10 mouse cellular contexts compared by ENCODE assay signal in genomic region chr2:152470973-152471372, GRCm38 (mm10). TPM values are rescaled to one million over a fixed set of nuclear protein-coding genes. Genes with fewer than 3 reads are reported as not detected.
A peak's percentile ranks its signal among the peaks of the same experiment; 100 is the strongest.
DNase-seq lines count a peak whose midpoint lies in the region; ATAC-seq and TF ChIP-seq lines count a peak whose summit lies in the region.
"Had no signal": no experiment of that assay in that cellular context is flagged by ENCODE, and none has a peak within 500 bp of the region (broad histone marks: within the 10 kb centered on the region; RNA-seq: fewer than 3 reads in every experiment).

No protein-coding gene starts in this region.

- no peak overlapping the region for H3K4me3 ChIP-seq in midbrain, embryonic 14.5 days (replicated peaks; ENCODE audit: low read depth, low read length)
- H3K4me3 ChIP-seq in midbrain, embryonic 16.5 days (ENCODE audit: low read depth, low read length) = no peak overlapping the region
- no peak overlapping the region for H3K4me3 ChIP-seq in hindbrain, postnatal 0 days (ENCODE audit: low read length)
- no peak overlapping the region for H3K4me3 ChIP-seq in limb, embryonic 14.5 days (replicated peaks; ENCODE audit: low read length)
- no peak overlapping the region for H3K4me3 ChIP-seq in stomach, postnatal 0 days (ENCODE audit: low read depth, low read length)

- H3K9ac ChIP-seq in midbrain, embryonic 14.5 days (replicated peaks; ENCODE audit: low read length) = no peak overlapping the region
- no peak overlapping the region for H3K9ac ChIP-seq in midbrain, embryonic 16.5 days (ENCODE audit: low read depth, low read length)
- H3K9ac ChIP-seq in hindbrain, postnatal 0 days (replicated peaks; ENCODE audit: low read length) = no peak overlapping the region
- H3K9ac ChIP-seq in limb, embryonic 14.5 days (ENCODE audit: low read depth, low read length, severe bottlenecking) = no peak overlapping the region
- H3K9ac ChIP-seq in stomach, postnatal 0 days (ENCODE audit: low read length) = no peak overlapping the region

- peak; percentile 30 for DNase-seq in cerebellum, adult 8-10 months
- peak; percentile 82 for DNase-seq in midbrain, embryonic 14.5 days
- peak; percentile 56 for DNase-seq in brain, adult 2 months (ENCODE audit: low read depth, low spot score)
- DNase-seq in hindbrain, postnatal 0 days (ENCODE audit: low spot score) = peak; percentile 69
- peak; percentile 70 for DNase-seq in limb, embryonic 14.5 days (ENCODE audit: low spot score)
- DNase-seq in stomach, postnatal 0 days (ENCODE audit: low spot score) = peak; percentile 23

- no peak overlapping the region for H3K27ac ChIP-seq in midbrain, embryonic 14.5 days (replicated peaks; ENCODE audit: low read depth, low read length)
- no peak overlapping the region for H3K27ac ChIP-seq in midbrain, embryonic 16.5 days (ENCODE audit: low read length)
- no peak overlapping the region for H3K27ac ChIP-seq in hindbrain, postnatal 0 days
- H3K27ac ChIP-seq in limb, embryonic 14.5 days (replicated peaks; ENCODE audit: low read depth, low read length) = no peak overlapping the region
- H3K27ac ChIP-seq in stomach, postnatal 0 days (replicated peaks) = no peak overlapping the region

- no peaks in the 10 kb centered on the region for H3K36me3 ChIP-seq in midbrain, embryonic 14.5 days (ENCODE audit: control insufficient read depth, insufficient read depth, low read length)
- H3K36me3 ChIP-seq in midbrain, embryonic 16.5 days (ENCODE audit: control insufficient read depth, insufficient read depth, low read length) = no peaks in the 10 kb centered on the region
- no peaks in the 10 kb centered on the region for H3K36me3 ChIP-seq in hindbrain, postnatal 0 days (ENCODE audit: insufficient read depth, low read length)
- no peaks in the 10 kb centered on the region for H3K36me3 ChIP-seq in limb, embryonic 14.5 days (ENCODE audit: control insufficient read depth, insufficient read depth, low read length)
- H3K36me3 ChIP-seq in stomach, postnatal 0 days (ENCODE audit: control insufficient read depth, insufficient read depth, low read length) = no peaks in the 10 kb centered on the region

- no peaks in the 10 kb centered on the region for H3K27me3 ChIP-seq in midbrain, embryonic 14.5 days (ENCODE audit: control insufficient read depth, insufficient read depth, low read length)
- H3K27me3 ChIP-seq in midbrain, embryonic 16.5 days (ENCODE audit: control insufficient read depth, insufficient read depth, low read depth, low read length) = no peaks in the 10 kb centered on the region
- no peaks in the 10 kb centered on the region for H3K27me3 ChIP-seq in hindbrain, postnatal 0 days (ENCODE audit: insufficient read depth, low read length)
- H3K27me3 ChIP-seq in limb, embryonic 14.5 days (ENCODE audit: control insufficient read depth, insufficient read depth, low read length) = no peaks in the 10 kb centered on the region
- no peaks in the 10 kb centered on the region for H3K27me3 ChIP-seq in stomach, postnatal 0 days (ENCODE audit: control insufficient read depth, insufficient read depth, low read length)

- ATAC-seq in cerebellum, adult (ENCODE audit: insufficient number of reproducible peaks, low FRiP score, low TSS enrichment) = no peak
- ATAC-seq in midbrain, embryonic 14.5 days (ENCODE audit: low FRiP score, low TSS enrichment) = no peak
- no peak for ATAC-seq in midbrain, embryonic 16.5 days
- no peak for ATAC-seq in hindbrain, postnatal 0 days
- no peak for ATAC-seq in limb, embryonic 14.5 days (ENCODE audit: low FRiP score, low read depth)
- ATAC-seq in stomach, postnatal 0 days (ENCODE audit: low FRiP score, low TSS enrichment) = no peak

- H3K4me2 ChIP-seq in midbrain, embryonic 14.5 days (ENCODE audit: low read length) = no peak overlapping the region
- H3K4me2 ChIP-seq in midbrain, embryonic 16.5 days (ENCODE audit: low read length) = no peak overlapping the region
- no peak overlapping the region for H3K4me2 ChIP-seq in hindbrain, postnatal 0 days (ENCODE audit: low read depth, low read length)
- H3K4me2 ChIP-seq in limb, embryonic 14.5 days (replicated peaks; ENCODE audit: low read depth, low read length, severe bottlenecking) = no peak overlapping the region
- no peak overlapping the region for H3K4me2 ChIP-seq in stomach, postnatal 0 days (replicated peaks; ENCODE audit: low read depth)

- TF ChIP-seq POLR2A in limb, embryonic 14.5 days (IDR thresholded peaks at IDR 0.05; ENCODE audit: borderline replicate concordance, extremely low read depth, insufficient read depth, insufficient read length) = no peak

- WGBS in midbrain, embryonic 14.5 days = 33% methylated on average over 7 of the region's 7 CpGs
- WGBS in midbrain, embryonic 16.5 days = 33% methylated on average over 7 of the region's 7 CpGs
- 32% methylated on average over 7 of the region's 7 CpGs for WGBS in hindbrain, postnatal 0 days
- 26% methylated on average over 7 of the region's 7 CpGs for WGBS in limb, embryonic 14.5 days
- 26% methylated on average over 7 of the region's 7 CpGs for WGBS in stomach, postnatal 0 days

- TF ChIP-seq EP300 in stomach, postnatal 0 days (optimal IDR thresholded peaks at IDR 0.05) = no peak

- H3K4me1 ChIP-seq in midbrain, embryonic 14.5 days (ENCODE audit: control insufficient read depth, insufficient read depth, low read length) = no peaks in the 10 kb centered on the region
- no peaks in the 10 kb centered on the region for H3K4me1 ChIP-seq in midbrain, embryonic 16.5 days (ENCODE audit: control insufficient read depth, insufficient read depth, low read length)
- no peaks in the 10 kb centered on the region for H3K4me1 ChIP-seq in hindbrain, postnatal 0 days (ENCODE audit: insufficient read depth, low read length)
- no peaks in the 10 kb centered on the region for H3K4me1 ChIP-seq in limb, embryonic 14.5 days (ENCODE audit: control insufficient read depth, insufficient read depth, low read length)
- H3K4me1 ChIP-seq in stomach, postnatal 0 days (replicated peaks; ENCODE audit: control insufficient read depth, insufficient read depth) = no peaks in the 10 kb centered on the region

- TF ChIP-seq CTCF in hindbrain, postnatal 0 days (IDR thresholded peaks at IDR 0.05; ENCODE audit: low read depth) = peak; percentile 81
- TF ChIP-seq CTCF in stomach, postnatal 0 days (IDR thresholded peaks at IDR 0.05; ENCODE audit: low read depth) = peak; percentile 85

- no peaks in the 10 kb centered on the region for H3K9me3 ChIP-seq in midbrain, embryonic 14.5 days (ENCODE audit: control insufficient read depth, low read length)
- H3K9me3 ChIP-seq in midbrain, embryonic 16.5 days (replicated peaks; ENCODE audit: control insufficient read depth, low read length, poor library complexity, severe bottlenecking) = no peaks in the 10 kb centered on the region
- no peaks in the 10 kb centered on the region for H3K9me3 ChIP-seq in hindbrain, postnatal 0 days (ENCODE audit: low read length)
- no peaks in the 10 kb centered on the region for H3K9me3 ChIP-seq in limb, embryonic 14.5 days (ENCODE audit: control insufficient read depth, low read length)
- H3K9me3 ChIP-seq in stomach, postnatal 0 days (ENCODE audit: control insufficient read depth, low read length) = no peaks in the 10 kb centered on the region

RNA-seq across cellular contexts. Expression of gene Defb20, which starts 5.9 kb away (rescaled TPM):
- polyA plus RNA-seq in midbrain, embryonic 14.5 days (2014; fragmentation: Nextera tagmentation; extraction: Ambion mirVana) = not detected in 2 replicates
- not detected in 2 replicates for polyA plus RNA-seq in midbrain, embryonic 16.5 days (2015; fragmentation: Nextera tagmentation; extraction: Ambion mirVana)
- total RNA-seq in hindbrain, postnatal 0 days (2014; rRNA removed) = not detected in 2 replicates
- not detected in 2 replicates for polyA plus RNA-seq in hindbrain, postnatal 0 days (2015; fragmentation: Nextera tagmentation; extraction: Ambion mirVana)
- 0.12 TPM in 1 of 2 replicates, not detected in the other for polyA plus RNA-seq in limb, embryonic 14.5 days (2012; rRNA removed)
- polyA plus RNA-seq in limb, embryonic 14.5 days (2014; fragmentation: Nextera tagmentation; extraction: Ambion mirVana) = not detected in 2 replicates
- polyA plus RNA-seq in stomach, postnatal 0 days (2015; fragmentation: Nextera tagmentation; extraction: Ambion mirVana) = not detected in 2 replicates
- total RNA-seq: hematopoietic stem cell, adult 5-6 weeks had no signal
- polyA plus RNA-seq: neural tube, embryonic 14.5 days had no signal

RNA-seq across cellular contexts. Expression of gene Defb23, which starts 6.6 kb away (rescaled TPM):
- polyA plus RNA-seq in midbrain, embryonic 14.5 days (2014; fragmentation: Nextera tagmentation; extraction: Ambion mirVana) = not detected in 2 replicates
- not detected in 2 replicates for polyA plus RNA-seq in midbrain, embryonic 16.5 days (2015; fragmentation: Nextera tagmentation; extraction: Ambion mirVana)
- not detected in 2 replicates for total RNA-seq in hindbrain, postnatal 0 days (2014; rRNA removed)
- not detected in 2 replicates for polyA plus RNA-seq in hindbrain, postnatal 0 days (2015; fragmentation: Nextera tagmentation; extraction: Ambion mirVana)
- not detected in 2 replicates for polyA plus RNA-seq in limb, embryonic 14.5 days (2012; rRNA removed)
- not detected in 2 replicates for polyA plus RNA-seq in limb, embryonic 14.5 days (2014; fragmentation: Nextera tagmentation; extraction: Ambion mirVana)
- not detected in 2 replicates for polyA plus RNA-seq in stomach, postnatal 0 days (2015; fragmentation: Nextera tagmentation; extraction: Ambion mirVana)
- total RNA-seq: hematopoietic stem cell, adult 5-6 weeks had no signal
- polyA plus RNA-seq: neural tube, embryonic 14.5 days had no signal

RNA-seq across cellular contexts. Expression of gene Defb22, which starts 19.0 kb away (rescaled TPM):
- not detected in 2 replicates for polyA plus RNA-seq in midbrain, embryonic 14.5 days (2014; fragmentation: Nextera tagmentation; extraction: Ambion mirVana)
- polyA plus RNA-seq in midbrain, embryonic 16.5 days (2015; fragmentation: Nextera tagmentation; extraction: Ambion mirVana) = not detected in 2 replicates
- not detected in 2 replicates for total RNA-seq in hindbrain, postnatal 0 days (2014; rRNA removed)
- not detected in 2 replicates for polyA plus RNA-seq in hindbrain, postnatal 0 days (2015; fragmentation: Nextera tagmentation; extraction: Ambion mirVana)
- polyA plus RNA-seq in limb, embryonic 14.5 days (2012; rRNA removed) = 0.13 TPM in 1 of 2 replicates, not detected in the other
- polyA plus RNA-seq in limb, embryonic 14.5 days (2014; fragmentation: Nextera tagmentation; extraction: Ambion mirVana) = not detected in 2 replicates
- not detected in 2 replicates for polyA plus RNA-seq in stomach, postnatal 0 days (2015; fragmentation: Nextera tagmentation; extraction: Ambion mirVana)
- total RNA-seq: hematopoietic stem cell, adult 5-6 weeks had no signal
- polyA plus RNA-seq: neural tube, embryonic 14.5 days had no signal

RNA-seq across cellular contexts. Expression of gene Defb26, which starts 40.5 kb away (rescaled TPM):
- not detected in 2 replicates for polyA plus RNA-seq in midbrain, embryonic 14.5 days (2014; fragmentation: Nextera tagmentation; extraction: Ambion mirVana)
- not detected in 2 replicates for polyA plus RNA-seq in midbrain, embryonic 16.5 days (2015; fragmentation: Nextera tagmentation; extraction: Ambion mirVana)
- total RNA-seq in hindbrain, postnatal 0 days (2014; rRNA removed) = not detected in 2 replicates
- not detected in 2 replicates for polyA plus RNA-seq in hindbrain, postnatal 0 days (2015; fragmentation: Nextera tagmentation; extraction: Ambion mirVana)
- not detected in 2 replicates for polyA plus RNA-seq in limb, embryonic 14.5 days (2012; rRNA removed)
- not detected in 2 replicates for polyA plus RNA-seq in limb, embryonic 14.5 days (2014; fragmentation: Nextera tagmentation; extraction: Ambion mirVana)
- not detected in 2 replicates for polyA plus RNA-seq in stomach, postnatal 0 days (2015; fragmentation: Nextera tagmentation; extraction: Ambion mirVana)
- total RNA-seq: hematopoietic stem cell, adult 5-6 weeks had no signal
- polyA plus RNA-seq: neural tube, embryonic 14.5 days had no signal

RNA-seq across cellular contexts. Expression of gene Defb28, which starts 47.1 kb away (rescaled TPM):
- polyA plus RNA-seq in midbrain, embryonic 14.5 days (2014; fragmentation: Nextera tagmentation; extraction: Ambion mirVana) = not detected in 2 replicates
- polyA plus RNA-seq in midbrain, embryonic 16.5 days (2015; fragmentation: Nextera tagmentation; extraction: Ambion mirVana) = not detected in 2 replicates
- not detected in 2 replicates for total RNA-seq in hindbrain, postnatal 0 days (2014; rRNA removed)
- polyA plus RNA-seq in hindbrain, postnatal 0 days (2015; fragmentation: Nextera tagmentation; extraction: Ambion mirVana) = not detected in 2 replicates
- polyA plus RNA-seq in limb, embryonic 14.5 days (2012; rRNA removed) = 0.61 TPM in 1 of 2 replicates, not detected in the other
- not detected in 2 replicates for polyA plus RNA-seq in limb, embryonic 14.5 days (2014; fragmentation: Nextera tagmentation; extraction: Ambion mirVana)
- polyA plus RNA-seq in stomach, postnatal 0 days (2015; fragmentation: Nextera tagmentation; extraction: Ambion mirVana) = not detected in 2 replicates
- total RNA-seq: hematopoietic stem cell, adult 5-6 weeks had no signal
- polyA plus RNA-seq: neural tube, embryonic 14.5 days had no signal

Comparison
In these comparisons a context has a peak if more than half of its experiments do, and no peak if none do; other contexts are left out.
1. DNase-seq: peak in every context shown above with its lines; median percentile 82 in midbrain, embryonic 14.5 days; 70 in limb, embryonic 14.5 days; 69 in hindbrain, postnatal 0 days; 56 in brain, adult 2 months; 30 in cerebellum, adult 8-10 months; 23 in stomach, postnatal 0 days.